Mouse (Mus musculus): ENCODE measurements around the gene Chst8. TPM values are rescaled to one million over a fixed set of nuclear protein-coding genes. Genes with fewer than 3 reads are reported as not detected.
A peak's percentile ranks its signal among the peaks of the same experiment; 100 is the strongest.

Chst8 gene
- polyA plus RNA-seq, 1 experiment from 2014 or later: 20.5 TPM

DNA sequence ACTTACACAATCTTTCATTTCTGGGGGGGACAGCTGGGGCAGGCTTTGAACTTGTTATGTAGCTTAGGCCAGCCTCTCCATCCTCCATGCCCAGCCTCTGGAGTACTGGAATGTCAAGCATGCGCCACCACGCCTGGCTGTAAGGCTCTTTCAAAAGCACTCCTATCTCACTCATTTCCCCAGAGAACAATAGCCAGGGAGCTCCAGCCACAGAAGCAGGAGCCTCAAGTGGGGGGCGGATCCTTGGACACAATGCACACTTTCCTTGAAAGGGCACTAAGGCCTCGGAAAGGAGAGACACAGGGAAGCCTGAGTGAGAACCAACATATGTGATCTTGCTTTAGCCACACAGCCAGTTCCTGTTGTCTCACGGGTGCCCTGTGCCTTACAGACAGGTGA is 90.9 kb downstream of the Chst8 start:
- Histone ChIP-seq H3K4me1 (replicated peaks) (peaks cover 53% of the 10 kb centered on the region), H3K4me3 (replicated peaks) (no peak overlapping the region), H3K9me3 (no peaks in the 10 kb centered on the region), H3K9ac (replicated peaks) (no peak overlapping the region), H3K27me3 (no peaks in the 10 kb centered on the region), H3K36me3 (no peaks in the 10 kb centered on the region), H3K27ac (peak overlapping the region; percentile 56; the same call in 1 of the 2 replicates), H3K4me2 (replicated peaks) (no peak overlapping the region)
- WGBS: 6% methylated on average over 5 of the region's 5 CpGs
- no peak for ATAC-seq

DNA sequence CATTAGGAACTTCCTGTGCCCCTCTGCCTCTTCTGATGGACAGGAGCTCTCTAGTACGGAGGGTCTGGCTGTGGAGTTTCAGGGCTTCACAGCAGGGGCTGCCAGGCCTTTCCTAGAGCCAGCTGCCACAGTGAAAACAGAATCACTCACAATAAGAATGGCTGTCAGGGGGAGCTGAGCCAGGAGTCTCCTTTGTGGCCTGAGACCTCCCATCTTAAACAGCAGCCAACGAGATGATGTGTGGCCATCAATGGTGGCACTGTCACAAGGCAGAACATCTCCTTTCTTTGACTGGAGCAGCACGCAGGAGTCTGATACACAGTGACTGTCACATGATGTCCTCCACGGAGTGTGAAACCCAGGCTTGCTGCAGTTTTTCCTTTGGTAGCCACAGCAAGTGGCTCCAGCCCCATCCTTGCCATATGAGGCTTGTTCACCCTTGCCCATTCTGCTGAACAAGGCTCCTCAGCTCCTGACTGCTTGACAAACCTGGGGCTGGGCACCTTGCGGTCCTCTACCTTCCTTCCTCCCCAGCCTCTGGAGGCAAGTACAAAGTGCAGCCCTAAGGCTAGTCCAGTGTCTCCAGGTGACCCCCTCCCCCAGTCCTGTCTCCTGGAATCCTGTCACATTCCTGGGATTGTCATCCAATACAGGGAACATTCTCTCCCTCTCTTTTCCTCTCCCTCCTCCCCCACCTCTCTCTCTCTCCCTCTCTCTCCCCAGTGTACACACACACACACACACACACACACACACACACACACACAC is 91.4 kb downstream of the Chst8 start:
- H3K4me2 ChIP-seq (replicated peaks): no peak overlapping the region
- H3K36me3 ChIP-seq: no peaks in the 10 kb centered on the region
- WGBS: 22% methylated on average over 5 of the region's 5 CpGs
- H3K4me1 ChIP-seq (replicated peaks): peaks cover 55% of the 10 kb centered on the region
- no peaks in the 10 kb centered on the region for H3K9me3 ChIP-seq
- H3K27ac ChIP-seq: peak overlapping the region; percentile 56; the same call in 1 of the 2 replicates
- H3K4me3 ChIP-seq (replicated peaks): no peak overlapping the region
- H3K27me3 ChIP-seq: no peaks in the 10 kb centered on the region
- no peak for ATAC-seq
- no peak overlapping the region; the same call in 1 of the 2 replicates for H3K9ac ChIP-seq (replicated peaks)

DNA sequence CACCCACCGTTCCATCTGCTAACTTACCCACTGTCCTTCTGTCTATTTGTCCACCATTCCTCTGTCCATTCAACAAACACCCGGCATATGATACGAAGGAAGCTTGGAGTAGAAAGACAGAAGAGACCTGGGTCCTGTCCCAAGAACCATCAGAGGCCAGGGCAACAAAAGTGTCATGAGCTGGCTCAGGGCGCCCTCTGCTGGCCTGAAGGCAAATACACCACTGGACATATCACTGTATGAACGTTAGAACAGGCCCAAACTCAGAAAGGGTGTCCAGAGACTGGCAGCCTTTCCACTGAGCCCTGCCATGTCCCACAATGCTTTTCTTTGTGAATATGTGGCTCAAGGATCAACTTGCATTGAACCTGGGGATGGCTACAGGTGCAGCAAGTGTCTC is 92.9 kb downstream of the Chst8 start:
- no peak overlapping the region for H3K4me2 ChIP-seq (replicated peaks)
- peaks cover 64% of the 10 kb centered on the region for H3K4me1 ChIP-seq (replicated peaks)
- H3K4me3 ChIP-seq (replicated peaks): no peak overlapping the region
- no peaks in the 10 kb centered on the region for H3K9me3 ChIP-seq
- no peak overlapping the region for H3K9ac ChIP-seq (replicated peaks)
- H3K27ac ChIP-seq: 0 out of 2 replicates have a peak overlapping the region, but pooled peaks have one; percentile 19
- 38% methylated on average over 5 of the region's 5 CpGs for WGBS
- no peaks in the 10 kb centered on the region for H3K36me3 ChIP-seq
- no peak for ATAC-seq
- H3K27me3 ChIP-seq: no peaks in the 10 kb centered on the region

DNA sequence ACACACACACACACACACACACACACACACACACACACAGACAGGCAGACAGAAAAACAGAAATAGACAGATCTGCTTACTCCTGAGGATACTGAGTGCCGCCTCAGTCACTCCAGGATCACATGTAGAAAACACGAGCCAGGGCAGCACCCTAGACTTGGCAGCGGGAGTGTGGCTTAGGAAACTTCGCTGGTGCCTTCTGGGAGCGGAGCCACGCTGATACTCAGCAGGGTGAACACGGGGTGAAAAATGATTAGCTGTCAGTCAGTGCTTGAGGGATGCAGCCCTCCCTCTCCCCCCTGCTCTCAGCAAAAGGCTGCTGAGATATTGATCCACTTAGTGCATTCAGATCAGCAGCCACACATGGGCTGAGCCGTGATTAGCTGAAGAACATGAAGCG is 93.9 kb downstream of the Chst8 start:
- ATAC-seq: no peak
- no peaks in the 10 kb centered on the region for H3K36me3 ChIP-seq
- H3K27ac ChIP-seq: 0 out of 2 replicates have a peak overlapping the region, but pooled peaks have one; percentile 9
- no peaks in the 10 kb centered on the region for H3K9me3 ChIP-seq
- no peaks in the 10 kb centered on the region for H3K27me3 ChIP-seq
- H3K4me2 ChIP-seq (replicated peaks): no peak overlapping the region
- WGBS: 57% methylated on average over 9 of the region's 9 CpGs
- no peak overlapping the region for H3K9ac ChIP-seq (replicated peaks)
- H3K4me1 ChIP-seq (replicated peaks): peaks cover 65% of the 10 kb centered on the region
- H3K4me3 ChIP-seq (replicated peaks): no peak overlapping the region

DNA sequence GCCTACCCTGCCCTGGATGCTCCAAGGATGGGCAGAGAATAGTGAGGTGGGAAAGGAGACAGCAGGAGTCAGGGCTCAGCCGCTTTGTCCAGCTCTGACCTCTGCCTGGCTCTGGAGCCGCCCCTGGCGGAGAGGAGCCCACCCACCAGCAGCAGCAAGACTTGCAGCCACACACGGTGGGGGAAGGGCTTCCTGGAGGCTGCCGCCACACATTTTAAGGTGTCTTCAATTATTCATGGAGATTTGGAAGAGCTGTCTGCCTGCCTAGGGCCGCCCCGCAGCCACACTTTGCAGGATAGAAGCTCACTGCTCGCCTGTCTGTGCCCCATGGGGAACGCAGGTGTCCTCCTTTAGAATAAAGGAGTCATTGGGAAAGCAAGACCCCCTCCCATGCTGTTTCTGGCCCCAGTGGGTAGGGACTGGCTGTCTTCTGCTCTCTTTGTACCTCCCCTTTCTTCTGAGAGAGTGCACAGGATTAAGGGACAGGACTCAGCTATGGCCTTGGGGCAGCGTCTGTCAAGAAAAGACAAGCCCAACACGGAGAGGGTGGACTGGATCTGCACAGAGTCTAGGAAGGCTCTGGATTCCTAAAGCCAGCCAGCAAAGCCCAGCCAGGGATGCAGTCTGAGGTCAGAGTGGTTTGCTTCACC is 95.2 kb downstream of the Chst8 start:
- 3% methylated on average over 11 of the region's 11 CpGs for WGBS
- H3K4me3 ChIP-seq (replicated peaks): no peak overlapping the region
- H3K9me3 ChIP-seq: no peaks in the 10 kb centered on the region
- ATAC-seq: peak; percentile 67
- no peaks in the 10 kb centered on the region for H3K36me3 ChIP-seq
- H3K4me1 ChIP-seq (replicated peaks): peaks cover 57% of the 10 kb centered on the region
- H3K4me2 ChIP-seq (replicated peaks): peak overlapping the region; percentile 15
- no peaks in the 10 kb centered on the region for H3K27me3 ChIP-seq
- H3K27ac ChIP-seq: peak overlapping the region; percentile 86
- 0 out of 2 replicates have a peak overlapping the region, but pooled peaks have one; percentile 28 for H3K9ac ChIP-seq (replicated peaks)

DNA sequence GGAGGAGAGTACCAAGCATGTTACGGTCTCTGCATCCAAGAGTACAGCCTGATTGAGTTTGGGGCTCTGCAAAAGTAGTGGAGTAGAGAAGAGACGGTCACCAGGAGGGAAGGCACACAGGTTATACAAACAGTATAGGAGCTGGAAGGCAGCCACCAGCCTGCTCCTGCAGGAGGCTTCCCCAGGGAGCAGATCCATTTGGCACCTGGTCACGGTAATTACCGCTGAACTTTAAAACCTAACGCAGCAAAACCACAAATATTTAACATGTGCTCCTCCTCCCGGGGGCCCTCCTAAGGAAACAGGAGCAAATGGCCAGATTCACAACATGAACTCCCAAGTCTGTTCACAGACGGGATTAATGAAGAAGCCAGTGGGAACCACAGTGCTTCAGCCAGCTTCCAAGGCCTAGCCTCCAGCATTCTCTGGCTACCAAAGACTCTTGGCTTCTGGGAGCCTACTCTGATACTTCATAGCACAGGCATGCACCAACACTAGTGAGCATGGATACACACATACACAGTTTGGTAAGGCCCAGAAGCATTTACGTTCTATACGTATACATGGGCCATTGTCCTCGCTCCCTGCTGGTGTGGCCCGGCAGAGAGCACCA is 97.6 kb downstream of the Chst8 start:
- H3K4me2 ChIP-seq (replicated peaks): no peak overlapping the region
- no peaks in the 10 kb centered on the region for H3K9me3 ChIP-seq
- no peak overlapping the region for H3K4me3 ChIP-seq (replicated peaks)
- ATAC-seq: no peak
- no peak overlapping the region for H3K9ac ChIP-seq (replicated peaks)
- H3K27me3 ChIP-seq: no peaks in the 10 kb centered on the region
- no peaks in the 10 kb centered on the region for H3K36me3 ChIP-seq
- 0 out of 2 replicates have a peak overlapping the region, but pooled peaks have one; percentile 5 for H3K27ac ChIP-seq
- peaks cover 38% of the 10 kb centered on the region for H3K4me1 ChIP-seq (replicated peaks)
- WGBS: 67% methylated on average over 11 of the region's 11 CpGs

DNA sequence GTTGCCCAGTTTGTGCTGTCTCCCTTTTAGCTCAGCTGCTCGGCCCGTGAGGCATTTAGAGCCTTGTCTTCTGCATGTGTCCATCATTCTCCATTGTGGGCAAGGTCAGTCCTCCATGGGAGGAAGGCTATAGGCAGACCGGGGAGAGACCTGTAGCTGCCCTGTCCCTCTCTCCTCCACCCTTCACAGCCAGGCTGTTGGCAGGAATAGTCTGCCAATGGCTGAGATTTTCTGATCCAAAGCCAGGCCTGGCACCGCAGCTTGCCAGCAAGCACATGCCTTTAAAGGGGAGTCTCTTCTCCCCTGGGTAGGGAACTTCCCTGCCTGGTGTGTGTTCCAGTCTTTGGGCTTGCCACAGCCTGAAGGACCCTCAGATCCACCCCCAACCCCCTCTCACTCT is 103.4 kb downstream of the Chst8 start:
- Histone ChIP-seq H3K4me2 (replicated peaks) (no peak overlapping the region), H3K9me3 (no peaks in the 10 kb centered on the region), H3K36me3 (no peaks in the 10 kb centered on the region), H3K27me3 (no peaks in the 10 kb centered on the region), H3K4me3 (replicated peaks) (no peak overlapping the region), H3K9ac (replicated peaks) (no peak overlapping the region), H3K4me1 (replicated peaks) (0 out of 2 replicates have a peak, but pooled peaks cover 14% of the 10 kb centered on the region), H3K27ac (no peak overlapping the region)
- no peak for ATAC-seq
- WGBS: 75% methylated on average over 4 of the region's 4 CpGs

DNA sequence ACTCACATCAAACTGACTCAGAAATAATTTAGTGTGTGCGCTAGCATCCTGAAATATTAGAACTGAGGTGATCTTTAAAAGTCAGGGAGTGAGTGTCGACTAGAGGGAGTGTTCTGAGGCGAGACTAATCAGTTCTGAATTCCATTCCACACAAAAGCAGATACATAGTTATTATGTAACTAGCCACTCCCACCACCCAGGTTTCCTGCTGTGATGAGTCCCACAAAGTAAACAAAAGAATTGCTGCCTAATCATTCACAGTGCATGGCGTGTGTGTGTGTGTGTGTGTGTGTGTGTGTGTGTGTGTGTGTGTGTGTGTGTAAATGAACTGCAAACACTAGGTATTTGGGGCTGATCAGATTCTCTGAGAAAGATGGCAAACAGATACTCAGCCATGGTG is 108.1 kb downstream of the Chst8 start:
- H3K4me1 ChIP-seq (replicated peaks): peaks cover 16% of the 10 kb centered on the region; the same call in 1 of the 2 replicates
- no peak overlapping the region for H3K4me3 ChIP-seq (replicated peaks)
- no peaks in the 10 kb centered on the region for H3K36me3 ChIP-seq
- no peaks in the 10 kb centered on the region for H3K9me3 ChIP-seq
- ATAC-seq: no peak
- WGBS: 34% methylated on average over 4 of the region's 4 CpGs
- no peak overlapping the region for H3K4me2 ChIP-seq (replicated peaks)
- no peak overlapping the region for H3K9ac ChIP-seq (replicated peaks)
- H3K27ac ChIP-seq: no peak overlapping the region
- H3K27me3 ChIP-seq: no peaks in the 10 kb centered on the region; the same call in 1 of the 2 replicates

DNA sequence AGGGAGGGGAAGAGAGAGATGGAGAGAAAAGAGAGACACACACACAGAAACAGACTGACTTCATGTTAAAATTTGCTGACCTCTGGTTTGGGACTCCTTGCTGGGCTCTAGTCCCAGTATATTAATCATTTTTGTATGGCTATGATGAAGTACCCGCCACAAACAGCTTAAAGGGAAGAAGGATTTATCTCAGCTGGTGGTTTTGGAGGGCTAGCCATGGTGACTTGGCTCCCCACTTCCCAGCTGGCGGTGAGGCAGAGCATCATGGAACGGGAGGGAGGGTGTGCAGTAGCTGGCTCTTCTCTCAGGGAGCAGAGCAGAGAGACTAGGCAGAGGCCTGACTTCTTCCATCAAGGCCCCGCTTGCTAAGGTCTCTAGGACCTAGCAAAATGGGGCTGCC is 109.1 kb downstream of the Chst8 start:
- H3K9ac ChIP-seq (replicated peaks): no peak overlapping the region
- no peaks in the 10 kb centered on the region for H3K36me3 ChIP-seq
- WGBS: 49% methylated on average over 4 of the region's 4 CpGs
- H3K4me1 ChIP-seq (replicated peaks): peaks cover 16% of the 10 kb centered on the region; the same call in 1 of the 2 replicates
- no peaks in the 10 kb centered on the region; the same call in 1 of the 2 replicates for H3K27me3 ChIP-seq
- H3K9me3 ChIP-seq: no peaks in the 10 kb centered on the region
- no peak overlapping the region for H3K27ac ChIP-seq
- no peak overlapping the region for H3K4me3 ChIP-seq (replicated peaks)
- H3K4me2 ChIP-seq (replicated peaks): no peak overlapping the region
- no peak for ATAC-seq

DNA sequence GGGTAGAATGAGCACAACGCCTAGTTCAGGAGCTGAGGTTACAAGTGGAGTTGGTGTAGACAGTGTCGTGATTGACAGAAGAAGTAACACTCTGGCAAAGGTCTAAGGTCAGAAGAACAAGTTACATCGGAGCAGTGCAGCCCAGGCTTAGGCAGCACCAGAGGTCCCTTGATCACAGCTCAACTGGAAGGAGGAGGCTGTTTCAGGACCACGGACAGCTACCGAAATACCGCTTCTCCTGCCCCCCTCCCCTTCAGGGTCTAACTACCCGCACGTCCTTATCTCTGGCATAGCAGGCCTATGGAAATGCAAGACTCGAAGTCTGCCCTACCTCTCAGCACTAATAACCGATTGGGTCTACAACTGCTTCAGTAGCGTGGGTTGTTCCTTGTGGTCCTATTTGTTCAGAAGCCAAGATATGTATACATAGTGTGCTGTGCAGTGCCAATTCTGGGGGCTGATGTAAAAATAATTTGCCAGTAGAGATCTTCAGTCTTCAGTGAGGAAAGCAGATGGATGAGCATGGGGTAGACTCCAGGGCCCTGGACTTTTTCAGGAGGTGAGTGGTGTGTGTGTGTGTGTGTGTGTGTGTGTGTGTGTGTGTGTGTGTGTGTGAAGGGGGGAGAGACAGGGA is 109.7 kb downstream of the Chst8 start:
- no peaks in the 10 kb centered on the region for H3K36me3 ChIP-seq
- H3K27ac ChIP-seq: no peak overlapping the region
- H3K4me2 ChIP-seq (replicated peaks): no peak overlapping the region
- no peak overlapping the region for H3K4me3 ChIP-seq (replicated peaks)
- peaks cover 16% of the 10 kb centered on the region; the same call in 1 of the 2 replicates for H3K4me1 ChIP-seq (replicated peaks)
- ATAC-seq: no peak
- H3K9me3 ChIP-seq: no peaks in the 10 kb centered on the region
- no peaks in the 10 kb centered on the region; the same call in 1 of the 2 replicates for H3K27me3 ChIP-seq
- 24% methylated on average over 11 of the region's 11 CpGs for WGBS
- H3K9ac ChIP-seq (replicated peaks): no peak overlapping the region

DNA sequence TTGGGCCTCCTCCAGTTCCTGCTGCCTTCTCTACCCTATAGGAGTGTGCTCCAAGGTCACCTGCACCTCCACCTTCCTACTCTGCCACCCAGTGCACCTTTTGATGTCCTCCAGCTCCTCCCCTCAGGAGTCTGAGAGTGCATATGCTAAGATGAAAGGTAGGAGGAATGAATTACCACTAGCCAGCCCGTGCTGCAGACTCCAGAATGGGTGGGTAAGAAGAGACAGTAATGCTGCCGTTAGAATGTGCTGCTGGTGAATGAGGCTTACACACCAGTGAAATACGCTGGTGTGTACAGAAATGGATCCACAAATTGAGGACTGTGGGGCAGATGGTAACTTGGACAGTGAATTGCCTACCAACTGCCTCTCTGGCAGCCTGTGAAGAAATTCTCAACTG is 112.6 kb downstream of the Chst8 start:
- no peak overlapping the region for H3K4me2 ChIP-seq (replicated peaks)
- peaks cover 22% of the 10 kb centered on the region for H3K4me1 ChIP-seq (replicated peaks)
- no peaks in the 10 kb centered on the region; the same call in 1 of the 2 replicates for H3K27me3 ChIP-seq
- no peak overlapping the region for H3K9ac ChIP-seq (replicated peaks)
- no peaks in the 10 kb centered on the region for H3K9me3 ChIP-seq
- no peak overlapping the region for H3K27ac ChIP-seq
- H3K36me3 ChIP-seq: no peaks in the 10 kb centered on the region
- no peak for ATAC-seq
- WGBS: 73% methylated on average over 3 of the region's 3 CpGs
- no peak overlapping the region for H3K4me3 ChIP-seq (replicated peaks)
